Mouse (Mus musculus): ENCODE measurements at regions not wholly inside any gene's neighbourhood (a gene's known extent, or its start where the extent isn't known, plus 50 kb on each side); places are given as distances from the start of the nearest gene placed in this dataset.

DNA sequence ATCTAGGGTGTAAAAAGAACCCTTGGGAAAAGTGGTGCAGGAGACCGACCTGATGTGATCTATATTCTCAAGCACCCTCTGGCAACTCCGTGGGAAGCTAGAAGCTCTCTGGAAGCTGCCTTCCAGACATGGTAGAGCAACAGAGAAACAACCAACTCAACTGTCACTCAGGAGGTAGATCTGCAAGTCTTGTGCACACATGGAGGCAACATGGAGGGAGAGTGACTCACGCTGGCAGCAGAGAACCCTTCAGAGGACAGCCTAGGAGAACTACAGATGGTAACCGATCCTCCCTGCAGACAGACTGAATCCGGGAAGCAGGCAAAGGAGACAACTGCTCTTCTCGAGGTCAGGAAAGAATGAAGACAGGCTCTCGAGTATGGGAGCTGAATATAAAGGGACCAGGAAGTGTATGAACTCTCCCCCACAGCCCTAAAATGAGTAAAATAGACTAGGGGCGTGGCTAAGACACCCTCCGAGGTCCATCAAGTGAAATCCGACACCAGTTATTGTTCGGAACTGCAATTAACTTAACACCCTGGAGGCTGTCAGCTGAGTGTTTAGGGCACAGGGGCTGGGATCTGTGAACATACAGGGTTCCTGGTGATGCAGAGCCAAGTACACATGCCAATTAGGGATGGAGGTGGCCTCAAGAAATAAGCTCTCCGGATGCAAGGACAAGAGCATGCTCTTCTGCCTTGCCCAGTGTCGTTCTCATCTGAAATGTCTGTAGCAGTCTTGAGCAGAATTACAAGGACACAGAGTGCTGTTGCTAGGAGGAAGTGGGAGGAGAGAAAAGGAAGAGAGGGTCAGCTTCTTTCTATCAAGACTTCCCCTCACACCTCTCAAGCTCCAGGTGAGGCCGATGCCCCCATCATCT, 93.5 kb downstream of the Fam168b start:
- Histone ChIP-seq H3K9ac (no peak overlapping the region), H3K27me3 (peaks cover 53% of the 10 kb centered on the region), H3K4me2 (peak overlapping the region; percentile 99), H3K36me3 (no peaks in the 10 kb centered on the region), H3K4me1 (peaks cover 26% of the 10 kb centered on the region), H3K27ac (no peak overlapping the region), H3K9me3 (no peaks in the 10 kb centered on the region), H3K4me3 (no peak overlapping the region)
- WGBS: 5% methylated on average over 14 of the region's 14 CpGs
- no peak for ATAC-seq (ENCODE audit: insufficient number of reproducible peaks, low FRiP score, low TSS enrichment, low read depth)

DNA sequence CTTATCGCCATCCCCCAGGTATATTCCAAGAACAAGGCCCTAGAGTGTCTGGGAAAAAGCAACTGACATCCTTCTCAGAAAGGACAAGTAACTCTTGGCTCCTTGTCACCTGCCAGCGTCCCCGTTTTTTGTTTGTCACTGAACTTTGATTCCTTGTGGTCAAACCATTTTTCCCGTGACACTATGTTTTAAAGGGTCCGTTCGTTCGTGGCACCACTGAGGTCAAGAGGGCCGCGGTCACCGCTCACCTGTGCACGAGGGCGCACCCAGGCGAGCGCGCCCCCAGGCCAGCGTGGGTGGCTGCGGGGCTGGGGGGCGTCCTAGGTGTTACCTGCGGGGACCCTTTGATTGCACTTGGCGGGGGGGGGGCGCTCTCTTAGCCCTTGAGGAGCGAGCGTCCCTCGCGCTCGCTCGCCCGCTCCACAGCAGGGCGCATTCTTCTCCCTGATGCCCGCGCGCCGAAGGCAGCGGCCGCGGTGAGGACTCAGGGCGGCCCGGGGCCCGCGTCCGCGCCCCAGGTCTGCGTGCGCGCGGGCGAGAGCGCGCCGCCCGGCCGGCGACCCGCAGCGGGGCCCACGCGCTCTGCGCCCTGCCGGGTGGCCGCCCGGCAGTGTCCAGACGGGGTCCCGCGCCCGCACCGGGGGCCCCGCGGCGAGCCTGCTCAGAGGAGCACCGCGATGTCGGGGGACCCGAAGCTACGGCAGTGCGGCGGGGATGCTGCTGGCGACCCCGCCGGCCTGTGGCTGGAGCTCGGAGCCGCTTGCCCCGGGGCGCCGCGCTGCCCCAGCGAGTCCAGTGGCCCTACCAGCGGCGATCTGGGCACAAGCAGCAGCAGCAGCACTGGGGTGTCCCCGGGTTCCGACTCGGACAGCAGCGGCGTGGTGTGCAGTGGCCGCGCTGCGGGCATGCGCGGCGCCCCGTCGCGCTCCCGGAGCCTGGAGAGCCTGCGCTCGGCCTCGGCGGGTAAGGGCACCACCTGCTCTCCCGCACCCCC, 92.5 kb downstream of the Fam168b start:
- H3K4me2 ChIP-seq: peak overlapping the region; percentile 99
- H3K27ac ChIP-seq: no peak overlapping the region
- no peak for ATAC-seq (ENCODE audit: insufficient number of reproducible peaks, low FRiP score, low TSS enrichment, low read depth)
- H3K4me3 ChIP-seq: peak overlapping the region; percentile 64
- H3K4me1 ChIP-seq: peaks cover 26% of the 10 kb centered on the region
- H3K36me3 ChIP-seq: no peaks in the 10 kb centered on the region
- H3K9me3 ChIP-seq: no peaks in the 10 kb centered on the region
- WGBS: under 1% methylated on average over 103 of the region's 108 CpGs
- H3K27me3 ChIP-seq: peaks cover 53% of the 10 kb centered on the region
- peak overlapping the region; percentile 26; the same call in 1 of the 2 replicates for H3K9ac ChIP-seq

DNA sequence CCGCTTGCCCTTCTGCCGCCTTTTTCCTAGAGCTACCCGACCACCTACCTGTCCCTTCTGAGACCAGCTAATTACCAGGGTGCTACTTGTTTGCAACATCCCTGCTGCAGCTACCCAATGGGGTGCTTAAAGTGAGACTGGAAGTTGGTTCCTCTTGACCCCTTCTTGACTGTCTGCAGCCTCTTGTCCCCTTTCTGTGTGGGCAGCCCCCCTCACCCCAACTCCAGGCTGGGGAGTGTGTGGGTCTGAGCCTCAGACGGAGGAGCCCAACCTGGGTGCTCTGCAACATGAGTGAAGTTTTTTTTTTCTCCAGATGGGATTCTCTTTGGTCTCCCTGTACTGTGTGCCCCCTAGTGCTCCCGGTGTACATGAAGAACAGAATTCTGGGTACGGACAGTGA, 91.7 kb downstream of the Fam168b start:
- H3K27me3 ChIP-seq: peaks cover 53% of the 10 kb centered on the region
- WGBS: 2% methylated on average over 6 of the region's 6 CpGs
- peaks cover 26% of the 10 kb centered on the region for H3K4me1 ChIP-seq
- H3K27ac ChIP-seq: no peak overlapping the region
- no peaks in the 10 kb centered on the region for H3K36me3 ChIP-seq
- no peak overlapping the region for H3K9ac ChIP-seq
- peak overlapping the region; percentile 99 for H3K4me2 ChIP-seq
- no peaks in the 10 kb centered on the region for H3K9me3 ChIP-seq
- ATAC-seq (ENCODE audit: insufficient number of reproducible peaks, low FRiP score, low TSS enrichment, low read depth): no peak
- H3K4me3 ChIP-seq: peak overlapping the region; percentile 64

- H3K4me3 ChIP-seq: no peak overlapping the region
- no peaks in the 10 kb centered on the region for H3K9me3 ChIP-seq
- H3K36me3 ChIP-seq: no peaks in the 10 kb centered on the region
- peaks cover 26% of the 10 kb centered on the region for H3K4me1 ChIP-seq
- no peak overlapping the region for H3K9ac ChIP-seq
- ATAC-seq (ENCODE audit: insufficient number of reproducible peaks, low FRiP score, low TSS enrichment, low read depth): no peak
- H3K27ac ChIP-seq: no peak overlapping the region
- peaks cover 49% of the 10 kb centered on the region for H3K27me3 ChIP-seq
- WGBS: 57% methylated on average over 5 of the region's 5 CpGs
- H3K4me2 ChIP-seq: no peak overlapping the region
Measured at GRCm38 (mm10) chr1:34753581-34753980, 89.3 kb downstream of the Fam168b start.

DNA sequence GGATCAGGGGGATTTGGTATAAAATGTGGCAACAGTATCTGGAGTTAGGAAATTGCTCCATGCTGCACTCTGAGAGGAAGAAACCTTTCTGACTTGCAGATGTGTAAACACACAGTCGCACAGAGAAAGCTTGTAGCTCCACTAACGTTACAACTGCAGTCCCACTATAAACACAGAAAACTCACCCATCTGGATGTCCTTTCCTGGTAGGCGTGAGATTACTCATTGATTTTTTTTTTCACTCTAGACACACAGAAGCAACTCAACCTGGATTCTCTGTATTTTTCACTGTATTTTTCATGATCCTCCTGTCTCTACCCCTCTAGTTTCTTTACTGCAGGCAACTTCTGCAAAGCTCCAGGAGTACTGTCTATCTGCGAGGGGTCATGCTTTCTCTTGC, 82.3 kb downstream of the Fam168b start:
- Histone ChIP-seq H3K4me1 (no peaks in the 10 kb centered on the region), H3K27ac (no peak overlapping the region)
- WGBS: 48% methylated on average over 4 of the region's 4 CpGs

DNA sequence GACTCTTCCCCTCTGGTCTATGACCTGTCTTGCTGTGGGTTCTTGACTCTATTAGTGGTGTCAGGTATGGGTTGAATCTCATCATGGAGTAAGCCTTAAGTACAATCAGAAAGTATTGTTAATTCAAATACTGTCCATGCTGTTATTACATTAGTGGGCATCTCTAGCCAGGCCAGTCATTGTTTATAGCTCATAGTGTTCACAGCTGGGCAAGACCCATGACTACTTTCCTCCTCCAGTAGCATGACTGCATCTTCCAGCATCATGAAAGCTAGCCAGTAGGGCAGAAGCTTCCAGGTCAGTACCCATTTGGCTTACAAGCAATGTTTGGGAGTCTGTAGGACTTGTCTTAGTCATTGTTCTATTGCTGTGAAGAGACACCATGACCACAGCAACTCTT, 81.4 kb downstream of the Fam168b start:
- Histone ChIP-seq H3K27ac (no peak overlapping the region), H3K4me2 (no peak overlapping the region), H3K4me1 (no peaks in the 10 kb centered on the region), H3K9ac (no peak overlapping the region), H3K4me3 (no peak overlapping the region), H3K36me3 (no peaks in the 10 kb centered on the region), H3K9me3 (no peaks in the 10 kb centered on the region), H3K27me3 (no peaks in the 10 kb centered on the region)
- ATAC-seq (ENCODE audit: insufficient number of reproducible peaks, low FRiP score, low TSS enrichment, low read depth): no peak

More for the DNA sequence above, 82.3 kb downstream of the Fam168b start:
- Histone ChIP-seq H3K36me3 (no peaks in the 10 kb centered on the region), H3K4me2 (no peak overlapping the region), H3K9ac (no peak overlapping the region), H3K9me3 (no peaks in the 10 kb centered on the region), H3K27me3 (no peaks in the 10 kb centered on the region), H3K4me3 (no peak overlapping the region)
- no peak for ATAC-seq (ENCODE audit: insufficient number of reproducible peaks, low FRiP score, low TSS enrichment, low read depth)

DNA sequence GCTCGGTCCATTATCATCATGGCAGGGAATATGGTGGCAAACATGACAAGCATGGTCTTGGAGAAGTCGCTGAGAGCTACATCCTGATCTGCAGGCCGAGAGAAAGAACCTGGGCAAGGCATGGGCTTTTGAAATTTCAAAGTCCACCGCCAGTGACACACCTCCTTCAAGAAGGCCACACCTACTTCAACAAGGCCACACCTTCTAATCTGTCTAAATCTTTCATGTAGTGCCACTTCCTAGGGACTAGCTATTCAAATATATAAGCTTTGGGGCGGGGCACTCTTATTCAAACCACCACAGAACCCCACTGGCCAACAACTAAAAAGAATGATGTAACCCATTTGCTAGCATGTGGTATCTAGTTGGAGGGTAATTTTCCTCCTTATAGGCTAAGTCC, 81.0 kb downstream of the Fam168b start:
- H3K4me3 ChIP-seq: no peak overlapping the region
- 84% methylated on average over 5 of the region's 5 CpGs for WGBS

More for the DNA sequence above, 81.0 kb downstream of the Fam168b start:
- ATAC-seq (ENCODE audit: insufficient number of reproducible peaks, low FRiP score, low TSS enrichment, low read depth): no peak
- no peak overlapping the region for H3K9ac ChIP-seq
- no peaks in the 10 kb centered on the region for H3K27me3 ChIP-seq
- no peaks in the 10 kb centered on the region for H3K36me3 ChIP-seq
- H3K4me1 ChIP-seq: no peaks in the 10 kb centered on the region
- H3K9me3 ChIP-seq: no peaks in the 10 kb centered on the region
- no peak overlapping the region for H3K27ac ChIP-seq
- H3K4me2 ChIP-seq: no peak overlapping the region
